Mouse (Mus musculus): Measurements from ENCODE around the gene Olfr594. TPM values are rescaled to one million over a fixed set of nuclear protein-coding genes. Genes with fewer than 3 reads are reported as not detected.

The Olfr594 gene
- polyA plus RNA-seq (2014; fragmentation: Illumina TruSeq; extraction: RNeasy Lipid Tissue Mini Kit (QIAGEN cat#74804); ENCODE audit: low read depth, low replicate concordance) = not detected

GRCm38 (mm10) chr7:103216696-103217095, at the start of gene Olfr594:
Gene Olfr594 (plus strand): TSS chr7:103216996.

GRCm38 (mm10) chr7:103178240-103178639, 38.6 kb upstream of the Olfr594 start, which contains the start of gene Olfr591:
Gene Olfr591 (minus strand): TSS chr7:103178340.

GRCm38 (mm10) chr7:103184503-103184902, 32.3 kb upstream of the Olfr594 start, which contains the start of gene Olfr592:
Gene Olfr592 (plus strand): TSS chr7:103184803.

GRCm38 (mm10) chr7:103211562-103211961, 5.2 kb upstream of the Olfr594 start, which contains the start of gene Olfr593:
Gene Olfr593 (plus strand): TSS chr7:103211862.

GRCm38 (mm10) chr7:103252405-103252804, 35.6 kb downstream of the Olfr594 start, which contains the start of gene Usp17ld:
Gene Usp17ld (minus strand): TSS chr7:103252505.

Other genes starting within 250 kb of the Olfr594 start
- not detected for gene Olfr577, start 241.1 kb upstream of the Olfr594 start, polyA plus RNA-seq (2014; fragmentation: Illumina TruSeq; extraction: RNeasy Lipid Tissue Mini Kit (QIAGEN cat#74804); ENCODE audit: low read depth, low replicate concordance)
- not detected for gene Olfr578, start 227.7 kb upstream of the Olfr594 start, polyA plus RNA-seq (2014; fragmentation: Illumina TruSeq; extraction: RNeasy Lipid Tissue Mini Kit (QIAGEN cat#74804); ENCODE audit: low read depth, low replicate concordance)
- not detected for gene Olfr582, start 179.0 kb upstream of the Olfr594 start, polyA plus RNA-seq (2014; fragmentation: Illumina TruSeq; extraction: RNeasy Lipid Tissue Mini Kit (QIAGEN cat#74804); ENCODE audit: low read depth, low replicate concordance)
- not detected for gene Olfr583, start 165.7 kb upstream of the Olfr594 start, polyA plus RNA-seq (2014; fragmentation: Illumina TruSeq; extraction: RNeasy Lipid Tissue Mini Kit (QIAGEN cat#74804); ENCODE audit: low read depth, low replicate concordance)
- not detected for gene Olfr584, start 135.1 kb upstream of the Olfr594 start, polyA plus RNA-seq (2014; fragmentation: Illumina TruSeq; extraction: RNeasy Lipid Tissue Mini Kit (QIAGEN cat#74804); ENCODE audit: low read depth, low replicate concordance)
- gene Olfr585, start 119.3 kb upstream of the Olfr594 start, polyA plus RNA-seq (2014; fragmentation: Illumina TruSeq; extraction: RNeasy Lipid Tissue Mini Kit (QIAGEN cat#74804); ENCODE audit: low read depth, low replicate concordance) = not detected
- gene Olfr586, start 91.4 kb upstream of the Olfr594 start, polyA plus RNA-seq (2014; fragmentation: Illumina TruSeq; extraction: RNeasy Lipid Tissue Mini Kit (QIAGEN cat#74804); ENCODE audit: low read depth, low replicate concordance) = not detected
- not detected for gene Olfr588-ps1, start 76.1 kb upstream of the Olfr594 start, polyA plus RNA-seq (2014; fragmentation: Illumina TruSeq; extraction: RNeasy Lipid Tissue Mini Kit (QIAGEN cat#74804); ENCODE audit: low read depth, low replicate concordance)
- gene Olfr589, start 60.6 kb upstream of the Olfr594 start, polyA plus RNA-seq (2014; fragmentation: Illumina TruSeq; extraction: RNeasy Lipid Tissue Mini Kit (QIAGEN cat#74804); ENCODE audit: low read depth, low replicate concordance) = not detected
- not detected for gene Olfr591, start 38.7 kb upstream of the Olfr594 start, polyA plus RNA-seq (2014; fragmentation: Illumina TruSeq; extraction: RNeasy Lipid Tissue Mini Kit (QIAGEN cat#74804); ENCODE audit: low read depth, low replicate concordance)
- gene Olfr592, start 32.2 kb upstream of the Olfr594 start, polyA plus RNA-seq (2014; fragmentation: Illumina TruSeq; extraction: RNeasy Lipid Tissue Mini Kit (QIAGEN cat#74804); ENCODE audit: low read depth, low replicate concordance) = not detected
- not detected for gene Olfr593, start 5.1 kb upstream of the Olfr594 start, polyA plus RNA-seq (2014; fragmentation: Illumina TruSeq; extraction: RNeasy Lipid Tissue Mini Kit (QIAGEN cat#74804); ENCODE audit: low read depth, low replicate concordance)
- not detected for gene Usp17ld, start 35.5 kb downstream of the Olfr594 start, polyA plus RNA-seq (2014; fragmentation: Illumina TruSeq; extraction: RNeasy Lipid Tissue Mini Kit (QIAGEN cat#74804); ENCODE audit: low read depth, low replicate concordance)
- not detected for gene Olfr596, start 88.7 kb downstream of the Olfr594 start, polyA plus RNA-seq (2014; fragmentation: Illumina TruSeq; extraction: RNeasy Lipid Tissue Mini Kit (QIAGEN cat#74804); ENCODE audit: low read depth, low replicate concordance)
- not detected for gene Olfr597, start 99.3 kb downstream of the Olfr594 start, polyA plus RNA-seq (2014; fragmentation: Illumina TruSeq; extraction: RNeasy Lipid Tissue Mini Kit (QIAGEN cat#74804); ENCODE audit: low read depth, low replicate concordance)
- not detected for gene Olfr598, start 106.6 kb downstream of the Olfr594 start, polyA plus RNA-seq (2014; fragmentation: Illumina TruSeq; extraction: RNeasy Lipid Tissue Mini Kit (QIAGEN cat#74804); ENCODE audit: low read depth, low replicate concordance)
- gene Olfr599, start 118.9 kb downstream of the Olfr594 start, polyA plus RNA-seq (2014; fragmentation: Illumina TruSeq; extraction: RNeasy Lipid Tissue Mini Kit (QIAGEN cat#74804); ENCODE audit: low read depth, low replicate concordance) = not detected
- not detected for gene Olfr600, start 132.7 kb downstream of the Olfr594 start, polyA plus RNA-seq (2014; fragmentation: Illumina TruSeq; extraction: RNeasy Lipid Tissue Mini Kit (QIAGEN cat#74804); ENCODE audit: low read depth, low replicate concordance)
- gene Olfr601, start 145.7 kb downstream of the Olfr594 start, polyA plus RNA-seq (2014; fragmentation: Illumina TruSeq; extraction: RNeasy Lipid Tissue Mini Kit (QIAGEN cat#74804); ENCODE audit: low read depth, low replicate concordance) = not detected
- gene Olfr603, start 169.2 kb downstream of the Olfr594 start, polyA plus RNA-seq (2014; fragmentation: Illumina TruSeq; extraction: RNeasy Lipid Tissue Mini Kit (QIAGEN cat#74804); ENCODE audit: low read depth, low replicate concordance) = not detected
- not detected for gene Usp17lc, start 198.1 kb downstream of the Olfr594 start, polyA plus RNA-seq (2014; fragmentation: Illumina TruSeq; extraction: RNeasy Lipid Tissue Mini Kit (QIAGEN cat#74804); ENCODE audit: low read depth, low replicate concordance)
- gene Olfr605, start 228.4 kb downstream of the Olfr594 start, polyA plus RNA-seq (2014; fragmentation: Illumina TruSeq; extraction: RNeasy Lipid Tissue Mini Kit (QIAGEN cat#74804); ENCODE audit: low read depth, low replicate concordance) = not detected
- gene Olfr606, start 232.1 kb downstream of the Olfr594 start, polyA plus RNA-seq (2014; fragmentation: Illumina TruSeq; extraction: RNeasy Lipid Tissue Mini Kit (QIAGEN cat#74804); ENCODE audit: low read depth, low replicate concordance) = not detected
- gene Olfr607, start 247.2 kb downstream of the Olfr594 start, polyA plus RNA-seq (2014; fragmentation: Illumina TruSeq; extraction: RNeasy Lipid Tissue Mini Kit (QIAGEN cat#74804); ENCODE audit: low read depth, low replicate concordance) = not detected

All from liver, adult 10 weeks (tissue).